Mouse (Mus musculus): ENCODE data around the gene Akr1b7.
"Not testable (repeated sequence)": the region's sequence is repeated elsewhere in the genome, so short reads cannot be mapped to it uniquely, and the experiment has no call there.

Akr1b7 gene

GRCm38 (mm10) chr6:34412023-34412422 lies at the start of gene Akr1b7:
Akr1b7 (plus strand) TSS chr6:34412334.
- DNase-seq: peak; percentile 28

- DNase-seq: no peak
Observed at GRCm38 (mm10) chr6:34364217-34365136, 47.7 kb upstream of the Akr1b7 start.

- no peak for DNase-seq
Observed at GRCm38 (mm10) chr6:34367998-34368397, 44.1 kb upstream of the Akr1b7 start.

- DNase-seq: no peak
Observed at GRCm38 (mm10) chr6:34370081-34370480, 42.1 kb upstream of the Akr1b7 start.

GRCm38 (mm10) chr6:34371700-34372351 lies 40.3 kb upstream of the Akr1b7 start:
- DNase-seq: peak; percentile 86

GRCm38 (mm10) chr6:34373841-34374240 lies 38.3 kb upstream of the Akr1b7 start:
- DNase-seq: no peak

GRCm38 (mm10) chr6:34375888-34376287 lies 36.2 kb upstream of the Akr1b7 start:
- DNase-seq: not testable (repeated sequence)

- DNase-seq: no peak
Observed at GRCm38 (mm10) chr6:34383401-34383800, 28.7 kb upstream of the Akr1b7 start.

GRCm38 (mm10) chr6:34384110-34384661 lies 27.9 kb upstream of the Akr1b7 start, which contains the start of gene Akr1b10:
Akr1b10 (plus strand) TSS chr6:34384218.
- peak; percentile 90 for DNase-seq

- peak; percentile 56 for DNase-seq
Observed at GRCm38 (mm10) chr6:34384701-34385370, 27.3 kb upstream of the Akr1b7 start.

GRCm38 (mm10) chr6:34388420-34389156 lies 23.5 kb upstream of the Akr1b7 start:
- no peak for DNase-seq

GRCm38 (mm10) chr6:34395897-34396296 lies 16.2 kb upstream of the Akr1b7 start:
- DNase-seq: no peak

GRCm38 (mm10) chr6:34398431-34398830 lies 13.7 kb upstream of the Akr1b7 start:
- DNase-seq: no peak

- DNase-seq: no peak
Observed at GRCm38 (mm10) chr6:34399606-34400220, 12.4 kb upstream of the Akr1b7 start.

- DNase-seq: peak; percentile 5
Observed at GRCm38 (mm10) chr6:34400696-34401095, 11.4 kb upstream of the Akr1b7 start.

- no peak for DNase-seq
Observed at GRCm38 (mm10) chr6:34406746-34407145, 5.4 kb upstream of the Akr1b7 start.

GRCm38 (mm10) chr6:34407403-34407802 lies 4.7 kb upstream of the Akr1b7 start:
- DNase-seq: no peak

GRCm38 (mm10) chr6:34412688-34413087 lies 554 bp downstream of the Akr1b7 start:
- DNase-seq: no peak

- not testable (repeated sequence) for DNase-seq
Observed at GRCm38 (mm10) chr6:34413386-34413785, 1.3 kb downstream of the Akr1b7 start.

- no peak for DNase-seq
Observed at GRCm38 (mm10) chr6:34416521-34416920, 4.4 kb downstream of the Akr1b7 start.

GRCm38 (mm10) chr6:34419071-34419470 lies 6.9 kb downstream of the Akr1b7 start:
- DNase-seq: no peak

- no peak for DNase-seq
Observed at GRCm38 (mm10) chr6:34439006-34439405, 26.9 kb downstream of the Akr1b7 start.

All from kidney, adult 9 months (tissue).